Mouse (Mus musculus) CH12.LX (cell line): ENCODE data around the gene Tcl1b4.
"Not testable (repeated sequence)": the region's sequence is repeated elsewhere in the genome, so short reads cannot be mapped to it uniquely, and the experiment has no call there.

Experiments used
- BHLHE40 ChIP-seq: IDR thresholded peaks from 2 replicates; pipeline ENCODE4 v1.6.1; 2011; ENCODE audit warnings: mild to moderate bottlenecking, low read depth, low read length, improper control_type of control experiment
- CTCF ChIP-seq, 2 experiments: IDR thresholded peaks in 1 of 2; conservative IDR thresholded peaks in 1 of 2; 2 replicates each; pipeline ENCODE4 v1.5.1; 2011 to 2012; ENCODE audit warnings: low read depth in 2 of 2, low read length in 2 of 2, improper control_type of control experiment in 1 of 2, inconsistent platforms in 1 of 2, mild to moderate bottlenecking in 1 of 2, moderate library complexity in 1 of 2
- E2F4 ChIP-seq: IDR thresholded peaks from 2 replicates; pipeline ENCODE4 v1.6.1; 2011; ENCODE audit warnings: low read depth, low read length, improper control_type of control experiment; ENCODE audit not compliant: insufficient replicate concordance
- KAT2A ChIP-seq: IDR thresholded peaks from 2 replicates; pipeline ENCODE4 v1.6.1; 2012; ENCODE audit warnings: low read length, improper control_type of control experiment, inconsistent platforms; ENCODE audit not compliant: insufficient replicate concordance
- MAX ChIP-seq: IDR thresholded peaks from 2 replicates; pipeline ENCODE4 v1.6.1; 2011; ENCODE audit warnings: low read length, improper control_type of control experiment
- POLR2A ChIP-seq: IDR thresholded peaks from 2 replicates; pipeline ENCODE4 v1.6.1; 2011; ENCODE audit warnings: low read depth, mild to moderate bottlenecking, improper control_type of control experiment, low read length
- POLR2AphosphoS2 ChIP-seq: IDR thresholded peaks from 2 replicates; pipeline ENCODE4 v1.6.1; 2011; ENCODE audit warnings: low read depth, low read length, improper control_type of control experiment
- SIN3A ChIP-seq: IDR thresholded peaks from 2 replicates; pipeline ENCODE4 v1.6.1; 2012; ENCODE audit warnings: low read length, improper control_type of control experiment, inconsistent platforms

DNA sequence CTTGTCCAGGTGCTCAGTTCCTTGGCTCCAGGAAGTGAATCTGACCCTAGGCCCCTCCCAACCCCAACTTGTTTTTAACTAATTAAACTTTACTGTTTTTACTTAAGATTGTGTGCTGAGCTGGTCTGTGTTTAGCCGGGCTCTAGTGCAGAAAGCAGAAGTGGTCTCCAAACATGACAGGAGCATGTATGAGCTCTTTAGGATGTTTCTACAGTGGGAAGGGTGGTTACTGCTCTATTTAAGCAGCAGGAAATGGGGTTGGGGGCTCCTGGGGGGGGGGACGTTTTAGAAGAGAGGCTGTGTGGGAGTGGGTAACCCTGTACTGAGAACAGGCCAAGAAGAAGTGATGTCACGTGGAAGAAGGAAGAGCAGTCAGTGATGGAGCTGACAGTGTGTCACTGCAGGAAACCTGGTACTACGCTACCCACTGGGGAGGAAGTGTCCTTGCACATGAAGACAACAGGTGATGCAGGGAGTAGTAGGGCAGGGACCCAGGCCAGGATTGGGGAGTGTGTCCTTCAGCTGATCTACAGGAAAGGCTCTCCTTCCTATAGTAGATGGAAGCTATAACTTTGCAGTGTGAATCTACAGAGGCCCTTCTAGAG is 20.6 kb upstream of the Tcl1b4 start:
- TF ChIP-seq CTCF (conservative IDR thresholded peaks at IDR 0.05 in 1 of 2, IDR thresholded peaks at IDR 0.05 in 1 of 2; ENCODE audit: low read depth in 2 of 2, low read length in 2 of 2); POLR2AphosphoS2; MAX; KAT2A; POLR2A; SIN3A; E2F4; BHLHE40: not testable (repeated sequence)
